Mouse (Mus musculus) liver, postnatal 0 days (tissue): ENCODE data around the gene C2cd4c. TPM values are rescaled to one million over a fixed set of nuclear protein-coding genes. Genes with fewer than 3 reads are reported as not detected.

Experiments used
- ATAC-seq: fragments of 200-750 bp; cut with Nextera tagmentation; 2 replicates; pipeline ENCODE4 v1.8.0; 2017; ENCODE audit warnings: mild to moderate bottlenecking, moderate library complexity
- DNase-seq: peaks from one replicate; pipeline ENCODE4 v3.0.0-alpha.2; 2016
- H3K27ac ChIP-seq: fragments of 300-500 bp; sonication (generic); 2 replicates; pipeline ENCODE4 v1.5.1; 2014; ENCODE audit warnings: antibody characterized with exemption, moderate library complexity, mild to moderate bottlenecking, low read depth
- H3K27me3 ChIP-seq: fragments of 300-500 bp; sonication (generic); 2 replicates; pipeline ENCODE4 v1.6.1; 2014; ENCODE audit warnings: low read length, control low read depth, mixed read lengths; ENCODE audit not compliant: insufficient read depth
- H3K36me3 ChIP-seq: fragments of 300-500 bp; sonication (generic); replicated peaks from 2 replicates; pipeline ENCODE4 v1.6.1; 2014; ENCODE audit warnings: mild to moderate bottlenecking, control low read depth, low read length, moderate library complexity, mixed read lengths; ENCODE audit not compliant: insufficient read depth
- H3K4me1 ChIP-seq: fragments of 300-500 bp; sonication (generic); 2 replicates; pipeline ENCODE4 v1.6.1; 2014; ENCODE audit warnings: antibody characterized with exemption, mild to moderate bottlenecking, control low read depth; ENCODE audit not compliant: insufficient read depth
- H3K4me2 ChIP-seq: fragments of 300-500 bp; sonication (generic); 2 replicates; pipeline ENCODE4 v1.6.1; 2014; ENCODE audit warnings: low read depth, mild to moderate bottlenecking, low read length, moderate library complexity, mixed read lengths
- H3K4me3 ChIP-seq: fragments of 300-500 bp; sonication (generic); 2 replicates; pipeline ENCODE4 v1.5.1; 2014; ENCODE audit warnings: low read depth, low read length
- H3K9ac ChIP-seq: fragments of 300-500 bp; sonication (generic); replicated peaks from 2 replicates; pipeline ENCODE4 v1.6.1; 2014; ENCODE audit warnings: mild to moderate bottlenecking, moderate library complexity
- H3K9me3 ChIP-seq: fragments of 300-500 bp; sonication (generic); 2 replicates; pipeline ENCODE4 v1.6.1; 2016; ENCODE audit warnings: mild to moderate bottlenecking, control low read depth, low read length, mixed read lengths
- CTCF ChIP-seq: sonication (generic); IDR thresholded peaks from 2 replicates; pipeline ENCODE4 v1.5.1; 2016; ENCODE audit warnings: antibody characterized with exemption, low read depth
- EP300 ChIP-seq: IDR thresholded peaks from 2 replicates; pipeline ENCODE4 v1.6.1; 2016; ENCODE audit warnings: antibody characterized with exemption, low read depth, mild to moderate bottlenecking
- WGBS: fragments of 180-500 bp; shearing (Covaris S2); extraction: QIAGEN DNeasy Blood & Tissue Kit; methylation state at CpG from one replicate; pipeline ENCODE4 v1.1.7; 2014; ENCODE audit not compliant: insufficient replicate concordance; 5-methylcytosine and 5-hydroxymethylcytosine counted together
- polyA plus RNA-seq: library from polyadenylated mRNA; unstranded; fragments of >200 nt; fragmentation: Nextera tagmentation; extraction: Ambion mirVana; gene quantifications from 2 replicates; pipeline ENCODE4 v1.2.1, GENCODE M21; 2015

Gene C2cd4c
- polyA plus RNA-seq: not detected in 2 replicates

DNA sequence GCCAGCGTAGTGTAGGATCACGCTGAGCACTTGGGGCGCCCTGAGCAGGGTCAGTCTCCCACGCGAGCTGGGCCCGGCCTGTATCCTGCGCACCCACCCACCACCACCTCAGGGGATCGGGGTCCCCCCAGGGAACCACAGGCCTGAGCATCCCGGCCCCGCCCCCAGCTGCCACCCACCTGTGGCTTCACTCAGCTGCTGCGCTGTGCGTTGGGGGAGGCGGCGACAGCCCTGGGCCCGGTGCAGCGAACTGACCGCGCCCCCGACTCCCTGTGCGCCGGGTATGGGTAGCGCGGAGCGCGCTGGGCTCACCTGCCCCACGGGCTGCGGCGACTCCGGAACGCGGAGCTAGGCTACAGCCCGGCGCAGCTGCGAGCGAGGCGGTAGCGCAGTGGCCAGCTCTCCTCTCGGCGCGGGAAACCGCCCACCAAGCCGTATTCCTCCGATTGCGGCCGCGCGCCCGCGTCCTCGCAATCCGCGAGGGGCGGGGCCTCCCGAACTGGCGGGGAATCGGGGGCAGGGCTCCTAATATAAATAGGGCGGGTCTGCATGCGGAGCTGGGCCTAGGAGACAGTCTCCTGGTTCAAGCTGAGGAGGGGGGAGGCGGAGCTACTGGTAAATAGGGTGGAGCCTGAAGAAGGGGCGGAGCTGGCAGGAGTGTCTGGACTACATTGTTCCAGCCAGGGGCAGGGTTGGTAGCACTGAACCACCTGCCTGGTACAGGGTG is at the start of gene C2cd4c:
Gene C2cd4c, minus strand, starts transcription at position 448 of the 727 bp plus-strand sequence.
- Histone ChIP-seq H3K9ac (peak within 1 kb of the TSS; percentile 44), H3K36me3 (no peaks in the 10 kb centered on the region), H3K27me3 (peaks cover 32% of the 10 kb centered on the region)

DNA sequence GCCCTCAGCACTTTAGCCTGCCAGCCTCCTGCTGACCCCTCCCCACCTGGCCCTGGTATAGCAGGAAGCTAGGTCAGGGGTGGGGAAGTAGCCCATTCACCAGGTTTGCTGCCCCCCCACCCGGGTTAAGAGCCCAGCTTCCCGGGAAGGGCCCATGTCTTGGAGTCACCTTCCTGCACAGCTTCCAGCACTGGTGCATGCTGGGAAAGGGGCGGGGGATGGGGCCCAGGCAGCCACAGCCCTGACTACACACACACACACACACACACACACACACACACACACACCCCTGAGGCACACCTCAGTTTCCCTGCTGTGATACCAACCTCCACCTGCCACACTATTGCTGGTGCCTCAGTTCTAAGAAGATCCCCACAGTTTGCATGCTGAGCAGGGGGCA is 48.0 kb upstream of the C2cd4c start:
- ATAC-seq (no peak), DNase-seq (no peak)
- Histone ChIP-seq H3K36me3 (no peaks in the 10 kb centered on the region), H3K4me3 (no peak overlapping the region), H3K4me1 (no peaks in the 10 kb centered on the region), H3K9ac (no peak overlapping the region), H3K4me2 (no peak overlapping the region), H3K27ac (no peak overlapping the region), H3K9me3 (no peaks in the 10 kb centered on the region), H3K27me3 (no peaks in the 10 kb centered on the region)
- 34% methylated on average over 3 of the region's 3 CpGs for WGBS
- TF ChIP-seq CTCF: no peak
- no peak for TF ChIP-seq EP300

More for the DNA sequence above, at the start of gene C2cd4c:
- ATAC-seq (peak; percentile 79), DNase-seq (peak; percentile 56)
- Histone ChIP-seq H3K9me3 (no peaks in the 10 kb centered on the region), H3K4me2 (peak within 1 kb of the TSS; percentile 86), H3K27ac (no peak within 1 kb of the TSS), H3K4me1 (peaks cover 8% of the 10 kb centered on the region; the same call in 1 of the 2 replicates), H3K4me3 (peak within 1 kb of the TSS; percentile 53)
- under 1% methylated on average over 52 of the region's 60 CpGs for WGBS
- TF ChIP-seq EP300 (no peak), CTCF (no peak)

DNA sequence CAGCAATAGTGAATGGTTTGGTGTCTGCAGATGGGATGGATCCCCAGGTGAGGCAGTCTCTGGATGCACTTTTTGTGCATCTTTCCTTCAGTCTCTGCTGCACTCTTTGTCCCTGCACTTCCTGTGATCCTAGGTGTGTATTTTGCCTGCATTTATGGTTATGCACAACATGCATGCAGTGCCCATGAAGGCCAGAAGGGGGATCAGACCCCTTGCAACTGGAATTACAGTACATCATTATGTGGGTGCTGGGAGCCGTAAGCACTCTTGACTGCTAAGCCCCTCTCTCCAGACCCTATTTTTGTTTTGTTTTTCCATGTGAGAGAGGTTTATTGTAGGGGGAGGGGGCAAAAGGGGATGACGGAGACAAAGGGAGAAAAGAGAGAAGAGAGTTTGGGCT is 46.5 kb upstream of the C2cd4c start:
- H3K36me3 ChIP-seq: no peaks in the 10 kb centered on the region
- ATAC-seq: no peak
- H3K4me2 ChIP-seq: no peak overlapping the region
- H3K9ac ChIP-seq: no peak overlapping the region
- 73% methylated on average over 2 of the region's 2 CpGs for WGBS
- no peak for DNase-seq
- TF ChIP-seq CTCF: peak; percentile 56
- no peak for TF ChIP-seq EP300
- no peak overlapping the region for H3K27ac ChIP-seq
- H3K4me3 ChIP-seq: no peak overlapping the region
- no peaks in the 10 kb centered on the region for H3K9me3 ChIP-seq
- H3K4me1 ChIP-seq: no peaks in the 10 kb centered on the region
- peaks cover 2% of the 10 kb centered on the region; the same call in 1 of the 2 replicates for H3K27me3 ChIP-seq

DNA sequence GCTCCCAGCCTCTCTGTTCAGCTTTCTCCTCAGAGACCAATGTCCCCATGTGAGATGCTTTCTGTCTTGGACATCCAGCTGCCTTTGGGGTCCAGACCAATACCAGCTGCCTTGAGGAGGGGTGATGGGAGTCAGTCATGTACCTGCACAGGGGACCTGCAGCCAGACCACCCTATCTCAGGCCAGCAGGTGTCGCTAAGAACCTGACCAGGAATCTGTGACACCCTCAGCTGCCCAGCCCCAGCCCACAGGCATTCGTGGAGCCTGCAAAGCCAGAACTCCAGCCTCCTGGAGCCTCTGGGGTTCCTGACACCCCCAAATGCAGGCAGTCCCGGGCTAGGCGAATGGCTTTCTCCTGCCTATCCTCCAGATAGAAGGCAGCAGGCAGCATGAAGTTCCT is 45.0 kb upstream of the C2cd4c start:
- peak; percentile 50 for DNase-seq
- H3K4me2 ChIP-seq: no peak overlapping the region
- no peaks in the 10 kb centered on the region for H3K36me3 ChIP-seq
- WGBS: 17% methylated on average over 4 of the region's 4 CpGs
- peaks cover 7% of the 10 kb centered on the region; the same call in 1 of the 2 replicates for H3K27me3 ChIP-seq
- H3K4me1 ChIP-seq: no peaks in the 10 kb centered on the region
- ATAC-seq: no peak
- no peak overlapping the region for H3K4me3 ChIP-seq
- no peak overlapping the region for H3K9ac ChIP-seq
- TF ChIP-seq CTCF: peak; percentile 56
- TF ChIP-seq EP300: no peak
- H3K27ac ChIP-seq: no peak overlapping the region
- H3K9me3 ChIP-seq: no peaks in the 10 kb centered on the region

DNA sequence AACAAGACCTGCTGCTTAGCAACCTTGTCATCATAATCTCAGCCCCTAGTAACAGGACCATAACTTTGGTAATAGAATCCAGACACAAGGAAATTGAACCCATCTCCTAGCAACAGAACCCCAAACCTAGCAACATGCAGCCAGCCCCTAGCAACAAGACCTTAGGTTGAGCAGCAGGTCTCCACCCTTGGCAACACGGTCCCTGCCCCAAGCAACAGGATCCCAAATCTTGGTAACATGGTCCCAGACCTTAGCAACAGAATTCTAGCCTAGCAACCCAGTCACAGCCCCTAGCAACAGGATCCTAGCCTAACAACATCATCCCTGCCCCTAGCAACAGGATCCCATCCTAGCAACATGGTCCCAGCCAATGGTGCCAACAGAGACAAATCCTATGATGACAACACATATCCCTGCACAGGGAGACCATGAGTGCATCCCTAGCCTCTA is 41.1 kb upstream of the C2cd4c start:
- H3K9ac ChIP-seq: no peak overlapping the region
- ATAC-seq: no peak
- H3K9me3 ChIP-seq: no peaks in the 10 kb centered on the region
- WGBS: 50% methylated on average over 1 of the region's 1 CpGs
- no peak for DNase-seq
- H3K27me3 ChIP-seq: peaks cover 7% of the 10 kb centered on the region; the same call in 1 of the 2 replicates
- H3K4me3 ChIP-seq: no peak overlapping the region
- TF ChIP-seq CTCF: no peak
- no peak for TF ChIP-seq EP300
- H3K4me1 ChIP-seq: no peaks in the 10 kb centered on the region
- H3K27ac ChIP-seq: no peak overlapping the region
- no peak overlapping the region for H3K4me2 ChIP-seq
- no peaks in the 10 kb centered on the region for H3K36me3 ChIP-seq

DNA sequence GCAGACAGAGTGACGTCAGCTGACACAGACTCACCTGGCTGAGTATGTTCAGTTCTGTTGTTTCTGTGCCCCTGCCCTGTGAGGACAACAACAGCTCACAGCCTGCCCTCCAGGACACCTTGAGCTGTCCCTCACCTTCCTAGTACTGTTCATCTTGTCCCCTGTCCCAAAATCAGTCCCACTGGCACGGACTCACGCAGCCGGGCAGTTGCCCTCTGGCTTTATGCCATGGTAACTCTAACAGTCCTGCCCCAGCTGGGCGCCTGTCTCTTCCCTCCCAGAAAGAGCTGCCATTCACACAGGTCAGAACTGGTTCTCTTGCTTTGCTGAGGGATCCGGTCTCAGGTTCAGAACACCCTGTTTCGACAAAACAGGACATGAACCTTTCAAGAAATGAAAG is 39.0 kb upstream of the C2cd4c start:
- Histone ChIP-seq H3K4me1 (no peaks in the 10 kb centered on the region), H3K27ac (no peak overlapping the region), H3K9ac (no peak overlapping the region), H3K4me3 (no peak overlapping the region), H3K36me3 (no peaks in the 10 kb centered on the region), H3K27me3 (peaks cover 7% of the 10 kb centered on the region; the same call in 1 of the 2 replicates), H3K4me2 (no peak overlapping the region), H3K9me3 (no peaks in the 10 kb centered on the region)
- TF ChIP-seq EP300 (no peak), CTCF (no peak)
- DNase-seq (no peak), ATAC-seq (no peak)
- 74% methylated on average over 7 of the region's 7 CpGs for WGBS
